Mouse (Mus musculus) kidney, postnatal 36 days (tissue): Measurements from ENCODE around the gene Ankle1.

Experiments used
- DNase-seq, 2 experiments: peaks; one replicate each; pipeline ENCODE4 v3.0.0; 2021 to 2022; ENCODE audit warnings: mixed read lengths in 2 of 2

The Ankle1 gene

DNA sequence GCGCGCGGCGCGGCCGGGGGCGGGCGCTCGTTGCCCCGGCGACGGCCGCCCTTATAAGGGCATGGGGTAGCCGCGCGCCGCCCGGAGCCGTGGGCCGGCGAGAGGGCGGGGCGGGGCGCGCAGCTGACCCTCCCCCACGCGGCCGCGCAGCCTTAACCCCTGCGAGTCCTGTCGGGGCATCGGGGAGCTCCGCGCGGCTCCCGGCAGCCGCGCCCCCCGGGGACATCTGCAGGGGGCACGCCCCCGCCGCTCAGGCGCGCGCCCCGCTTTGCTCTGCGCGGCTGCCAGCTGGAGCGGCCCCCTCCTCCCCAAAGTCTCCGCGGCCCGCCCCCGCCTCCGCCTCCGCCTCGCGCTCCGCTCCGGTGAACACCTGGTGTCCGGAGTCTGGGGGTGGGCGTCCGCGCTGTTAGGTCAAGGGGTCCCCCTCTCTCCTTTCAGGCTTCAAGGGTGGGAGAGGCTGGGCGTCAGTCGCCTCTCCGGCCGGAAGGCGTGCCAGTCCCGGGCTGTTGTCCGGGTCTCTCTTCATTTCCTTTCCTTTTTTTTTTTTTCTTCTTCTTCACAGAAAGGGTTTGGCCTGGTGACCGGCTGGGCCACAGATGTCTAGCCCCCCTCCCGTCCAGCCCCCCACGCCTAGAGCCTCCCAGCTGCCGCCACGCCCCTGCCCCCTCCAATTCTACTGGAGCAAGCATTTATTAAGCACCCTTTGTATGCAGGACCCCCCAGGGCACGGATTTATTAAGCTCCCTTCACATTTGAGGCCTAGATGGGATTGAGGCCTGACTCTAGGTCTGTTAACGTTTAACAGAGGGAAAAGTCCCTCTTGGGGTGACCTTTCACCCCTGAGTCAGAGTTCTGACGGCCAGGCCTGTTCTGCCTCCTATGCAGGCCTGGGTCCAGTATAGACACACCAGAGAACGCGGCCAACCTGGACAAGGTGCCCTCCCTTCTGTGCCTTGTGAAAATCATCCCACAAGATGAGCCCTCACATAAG is 23.5 kb upstream of the Ankle1 start:
- peak; percentile 92 to 94 for DNase-seq

DNA sequence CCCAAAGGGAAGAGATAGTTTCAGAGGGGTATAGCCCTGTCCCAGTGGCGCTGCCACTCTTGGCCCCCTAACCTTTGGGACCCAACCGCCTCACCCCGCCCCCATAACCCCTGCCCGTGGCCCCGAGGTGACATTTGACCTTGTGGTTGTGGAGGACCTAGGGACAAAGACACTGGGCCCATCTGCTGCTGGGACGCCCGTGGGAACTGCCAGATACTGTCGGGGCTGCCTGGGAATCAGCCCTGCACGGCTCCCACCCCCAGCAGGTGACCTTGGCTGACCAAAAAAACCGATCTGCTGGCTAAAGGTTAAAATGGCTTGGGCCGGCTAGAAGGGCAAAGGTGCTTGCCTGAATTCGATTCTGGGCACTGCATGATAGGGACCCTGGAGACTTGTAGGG is 22.4 kb upstream of the Ankle1 start:
- peak in 1 of 2 experiments; percentile 61 for DNase-seq

DNA sequence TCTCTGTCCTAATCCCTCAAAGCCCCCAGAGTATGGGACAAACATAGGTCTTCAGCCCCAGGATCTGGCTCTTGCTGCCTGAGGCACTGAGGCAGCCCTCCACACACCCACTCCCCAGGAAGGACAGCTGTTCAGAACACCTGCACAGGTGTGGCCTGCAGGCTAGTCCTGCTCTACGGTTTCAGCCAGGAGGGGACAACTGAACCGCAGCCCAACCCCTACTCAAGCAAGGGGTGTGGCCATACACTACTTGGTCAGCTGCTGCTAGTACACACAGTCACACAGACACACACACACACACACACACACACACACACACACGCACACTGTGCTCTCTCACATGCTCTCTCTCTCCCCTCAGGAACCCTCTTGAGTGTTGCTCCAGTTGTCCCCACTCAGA is 21.9 kb upstream of the Ankle1 start:
- DNase-seq = no peak

DNA sequence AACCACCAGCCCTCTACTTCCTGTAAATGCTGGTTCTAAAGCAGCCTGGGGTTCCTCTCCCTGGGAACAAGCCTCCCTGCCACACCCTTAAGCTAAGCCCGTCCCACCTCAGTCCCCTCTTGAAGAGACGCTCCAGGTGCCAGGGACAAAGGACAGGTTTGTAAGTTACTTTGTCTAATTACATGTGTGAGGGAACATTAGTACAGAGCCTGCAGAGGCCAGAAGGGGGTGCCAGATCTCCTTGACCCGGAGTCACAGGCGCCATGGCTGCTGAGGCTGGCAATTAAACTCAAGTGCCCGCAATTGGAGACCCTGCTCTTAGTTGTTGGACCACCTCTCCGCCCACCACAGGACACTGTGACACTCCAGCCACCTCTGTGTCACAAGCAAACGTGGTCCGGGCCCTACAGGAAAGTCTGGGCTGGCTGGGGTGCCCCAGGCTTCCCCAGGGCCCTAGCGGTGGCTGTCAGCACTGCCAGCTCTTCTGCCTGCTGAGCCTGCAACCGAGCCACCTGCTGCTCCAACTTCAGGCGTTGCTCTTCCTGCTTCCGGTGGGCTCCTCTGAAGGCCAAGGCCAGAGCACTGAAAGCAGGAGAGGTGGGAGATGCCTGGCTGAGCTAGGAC is 20.5 kb upstream of the Ankle1 start:
- peak in 1 of 2 experiments; percentile 61 for DNase-seq

DNA sequence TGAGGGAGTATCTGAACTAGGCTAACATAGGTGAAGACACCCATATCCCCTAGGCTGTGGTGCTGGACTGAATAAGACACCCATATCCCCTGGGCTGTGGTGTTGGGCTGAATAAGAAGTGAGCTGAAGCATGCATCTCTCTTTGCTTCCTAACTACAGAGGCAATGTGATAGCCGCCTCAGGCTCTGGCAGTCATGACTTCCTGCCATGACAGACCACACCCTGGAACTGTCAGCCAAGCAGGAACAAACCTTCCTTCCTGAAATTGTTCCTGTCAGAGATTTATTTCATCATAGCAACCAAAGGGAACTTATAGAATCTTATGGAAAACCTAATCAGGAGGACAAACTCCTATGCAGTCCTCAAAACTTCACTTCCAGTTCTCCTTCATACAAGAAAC is 17.5 kb upstream of the Ankle1 start:
- DNase-seq = no peak

DNA sequence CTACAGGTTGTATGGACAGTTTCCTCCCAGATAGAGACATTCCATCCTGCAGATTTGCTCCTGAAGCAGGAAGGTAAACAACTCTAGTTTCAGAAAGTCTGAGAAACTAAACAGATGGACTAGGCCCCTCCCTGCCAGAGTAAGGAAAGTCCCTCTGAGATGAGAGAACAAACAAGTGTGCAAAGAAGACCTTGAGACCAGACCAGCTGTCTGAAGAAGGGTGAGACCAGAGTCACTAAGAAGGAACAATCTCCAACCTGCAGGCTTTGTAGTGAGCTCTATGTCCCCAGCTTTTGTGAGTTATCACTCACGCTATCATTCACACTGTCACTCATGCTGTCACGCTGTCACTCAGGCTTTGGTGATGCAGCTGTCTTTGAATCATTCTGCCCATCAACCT is 14.1 kb upstream of the Ankle1 start:
- DNase-seq = no peak

DNA sequence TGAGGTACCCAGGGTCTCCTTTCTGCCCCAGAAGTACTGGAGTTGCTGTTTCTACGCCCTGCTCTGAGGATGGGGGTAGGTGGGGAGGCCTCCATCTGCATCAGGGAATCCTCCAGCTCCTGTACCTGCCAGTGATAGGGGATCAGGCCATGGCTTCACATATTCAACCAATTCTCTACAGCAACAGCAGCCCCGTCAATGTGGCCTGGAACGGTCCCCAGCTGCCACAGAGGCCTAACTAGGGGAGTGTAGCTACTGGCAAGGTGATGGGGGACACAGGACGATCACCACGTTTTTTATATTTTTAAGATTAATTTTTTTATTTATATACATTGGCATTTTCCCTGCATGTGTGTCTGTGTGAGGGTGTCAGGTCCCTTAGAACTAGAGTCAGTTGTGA is 13.4 kb upstream of the Ankle1 start:
- DNase-seq = no peak

DNA sequence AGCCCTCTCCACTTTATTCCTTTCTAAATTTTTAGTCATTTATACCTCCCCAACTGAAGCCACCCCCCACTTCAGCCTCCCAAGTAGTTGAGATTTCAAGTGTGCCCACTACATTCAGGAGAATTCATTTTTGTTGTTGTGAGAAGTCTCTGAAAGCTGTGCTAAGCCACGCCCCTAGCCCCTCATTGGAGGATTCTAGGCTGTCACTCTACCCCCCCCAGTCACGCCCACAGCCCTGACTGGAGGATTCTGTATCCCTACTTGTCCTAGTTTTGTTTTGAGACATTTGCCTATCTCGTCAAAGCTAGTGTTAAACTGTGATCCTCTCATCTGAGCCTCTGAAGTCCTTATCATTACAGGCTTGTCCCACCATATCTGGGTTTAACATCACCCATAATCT is 12.9 kb upstream of the Ankle1 start:
- DNase-seq = peak in 1 of 2 experiments; percentile 77

DNA sequence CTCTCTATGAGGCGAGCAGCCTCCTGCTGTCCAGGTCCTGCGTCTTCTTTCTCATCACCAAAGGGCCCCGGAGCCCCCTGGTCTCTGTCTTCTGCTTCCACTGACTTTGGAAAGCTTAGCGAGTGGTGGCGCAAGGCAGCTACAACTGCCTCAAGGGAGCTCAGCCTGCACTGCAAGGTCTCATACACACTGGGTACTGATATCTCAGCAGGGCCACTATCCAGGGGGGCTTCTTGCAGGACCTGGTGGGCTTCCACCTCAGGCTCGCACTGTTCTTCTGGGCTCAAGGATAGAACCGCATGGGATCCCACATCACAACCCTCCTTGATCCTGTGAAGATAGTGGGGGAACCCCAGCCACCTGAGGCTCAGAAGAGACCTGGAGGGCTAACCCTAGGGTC is 11.3 kb upstream of the Ankle1 start:
- no peak for DNase-seq

DNA sequence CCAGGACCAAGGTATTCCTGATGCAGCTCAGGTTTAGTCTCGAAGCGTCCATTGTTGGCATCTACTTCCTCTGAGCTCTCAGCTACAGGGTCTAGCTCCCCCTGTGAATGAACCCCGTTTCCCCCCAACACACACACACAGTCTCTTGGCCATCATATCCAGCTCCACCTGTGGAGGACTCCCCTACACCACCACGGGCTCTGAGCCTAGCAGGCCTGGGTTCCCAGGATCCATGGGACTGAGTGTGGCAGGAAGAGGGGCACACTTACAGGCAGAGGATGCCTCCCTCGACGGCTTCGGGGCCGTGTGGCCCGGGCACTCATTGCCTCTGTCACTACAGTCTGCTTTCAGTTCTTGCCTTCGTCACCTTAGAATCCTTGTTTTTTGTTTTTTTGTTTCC is 10.7 kb upstream of the Ankle1 start:
- no peak for DNase-seq

DNA sequence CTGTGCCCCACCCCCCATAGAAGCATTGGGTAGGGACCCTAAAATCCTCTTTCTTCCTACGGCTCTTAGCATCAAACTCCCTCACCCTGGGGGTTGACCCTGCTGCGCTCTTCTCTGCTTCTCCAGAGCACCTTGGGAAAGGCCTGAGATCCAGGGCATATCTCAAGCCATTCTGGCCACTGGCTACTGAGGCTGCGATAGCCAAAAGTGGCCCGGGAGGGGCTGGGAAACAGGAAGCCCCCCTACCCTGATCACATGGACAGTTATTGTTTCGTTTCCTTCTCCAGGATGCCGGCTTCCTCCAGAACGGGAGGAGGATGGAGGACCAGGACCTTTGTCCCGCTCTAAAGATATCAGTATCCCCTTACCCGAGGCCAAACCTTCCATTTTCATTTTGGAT is 10.2 kb upstream of the Ankle1 start, which contains the start of gene Ushbp1:
TSS of gene Ushbp1 (minus strand) at position 174 of the 400 bp plus-strand sequence.
- peak; percentile 67 to 69 for DNase-seq

DNA sequence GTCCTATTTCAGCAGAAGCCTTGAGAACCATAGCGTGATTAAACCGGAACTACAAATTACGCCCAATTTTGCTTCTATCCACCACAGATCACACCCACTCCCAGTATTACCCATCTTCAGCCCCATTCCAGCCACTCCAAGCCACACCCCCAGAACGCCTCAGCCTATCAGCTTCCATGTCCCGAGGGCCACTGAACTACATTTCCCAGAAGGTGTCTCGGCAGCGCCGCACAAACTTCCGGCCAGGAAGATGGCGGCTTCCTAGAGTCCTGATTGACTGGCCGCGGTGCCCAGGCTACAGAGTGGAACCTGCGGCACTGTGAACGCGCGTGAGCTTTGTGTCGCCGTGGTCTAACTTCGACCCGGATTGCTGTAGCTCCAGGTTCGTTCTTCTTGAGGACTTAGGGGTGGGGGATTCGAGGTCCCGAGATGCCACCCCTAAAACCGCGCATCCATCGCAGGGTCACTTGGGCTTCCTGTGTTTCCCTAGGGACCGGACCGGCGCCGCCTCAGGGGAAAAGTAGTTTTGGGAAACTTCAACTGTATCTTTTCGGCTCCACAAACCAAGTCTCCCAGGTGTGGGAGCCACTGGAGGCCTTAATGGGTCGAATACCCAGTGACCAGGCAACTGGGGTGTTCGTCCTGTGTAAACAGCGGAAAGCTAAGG is 9.0 kb upstream of the Ankle1 start, which contains the start of gene Babam1:
TSS of gene Babam1 (plus strand) at position 223 of the 667 bp plus-strand sequence.
- DNase-seq = peak; percentile 95 to 98

DNA sequence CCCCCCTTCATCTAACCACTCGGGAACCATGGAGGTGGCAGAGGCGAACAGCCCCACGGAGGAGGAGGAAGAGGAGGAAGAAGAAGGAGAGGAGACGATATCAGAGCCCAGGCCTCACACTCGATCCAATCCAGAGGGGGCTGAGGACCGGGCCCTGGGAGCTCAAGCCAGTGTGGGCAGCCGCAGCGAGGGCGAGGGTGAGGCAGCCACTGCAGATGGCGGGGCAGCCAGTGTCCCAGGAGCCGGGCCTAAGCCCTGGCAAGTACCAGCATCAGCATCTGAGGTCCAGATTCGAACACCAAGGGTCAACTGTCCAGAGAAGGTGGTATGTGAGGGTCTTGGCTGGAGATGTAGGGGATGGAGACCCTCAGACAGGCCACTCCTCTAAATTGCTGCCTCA is 8.1 kb upstream of the Ankle1 start:
- no peak for DNase-seq

DNA sequence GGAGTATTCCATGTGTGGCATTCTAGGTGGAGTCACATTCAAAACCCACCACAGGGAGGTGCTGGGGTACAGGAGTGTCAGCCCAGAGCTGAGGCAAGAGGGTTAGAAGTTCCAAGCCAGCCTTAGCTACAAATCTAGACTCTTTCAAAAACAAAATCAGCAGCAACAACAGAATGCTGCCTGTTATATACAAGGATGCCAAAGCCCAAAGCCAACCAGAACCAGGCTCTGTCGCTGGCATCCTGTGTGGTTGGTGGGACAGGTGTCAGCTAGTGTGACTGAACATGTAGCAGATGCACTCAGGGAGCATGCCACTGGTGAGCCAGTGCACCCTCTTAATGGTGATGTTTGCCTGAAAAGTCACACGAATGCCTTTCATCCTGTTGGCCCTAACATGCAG is 5.0 kb upstream of the Ankle1 start:
- DNase-seq = no peak

DNA sequence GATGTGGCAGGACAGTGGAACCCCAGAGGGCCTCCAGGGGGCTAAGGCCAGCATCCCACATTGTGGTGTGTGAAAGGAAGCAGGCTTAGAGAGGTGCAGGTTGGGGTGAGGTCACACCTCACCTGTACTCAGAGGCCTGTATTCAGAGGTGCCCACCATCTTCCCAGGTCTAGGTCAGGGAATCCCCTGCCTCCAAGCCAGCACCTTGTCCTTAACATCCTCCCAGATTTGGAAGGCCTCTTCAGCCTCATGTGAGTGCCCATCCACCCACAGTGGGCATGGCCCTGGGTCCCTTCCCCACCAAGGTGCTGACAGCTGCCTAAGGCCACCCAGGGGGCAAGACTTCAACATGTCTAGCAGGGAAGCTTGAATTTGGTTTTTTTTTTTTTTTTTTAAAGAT is 4.4 kb upstream of the Ankle1 start:
- no peak for DNase-seq

DNA sequence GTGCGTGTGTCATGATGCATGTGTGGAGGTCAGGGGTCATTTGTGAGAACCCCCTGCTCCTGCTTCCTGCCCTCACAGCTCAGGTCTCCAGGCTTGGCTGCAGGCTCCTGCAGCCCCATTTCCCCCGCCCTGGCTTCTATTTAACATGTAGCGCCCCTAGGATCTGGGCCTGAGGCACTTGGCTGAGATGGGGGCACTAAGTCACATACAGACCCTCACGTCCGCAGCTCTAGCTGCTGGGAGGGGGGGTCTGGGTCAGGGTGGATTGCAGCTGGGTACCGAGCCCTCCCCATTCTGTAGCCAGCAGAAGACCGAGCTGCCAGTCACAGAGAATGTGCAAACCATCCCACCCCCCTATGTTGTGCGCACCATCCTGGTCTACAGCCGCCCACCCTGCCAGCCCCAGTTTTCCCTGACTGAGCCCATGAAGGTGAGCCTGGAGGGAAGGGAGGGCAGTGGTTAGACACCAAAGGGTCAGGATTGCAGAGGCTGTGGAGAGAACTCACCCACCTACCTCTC is 3.3 kb upstream of the Ankle1 start:
- no peak for DNase-seq

DNA sequence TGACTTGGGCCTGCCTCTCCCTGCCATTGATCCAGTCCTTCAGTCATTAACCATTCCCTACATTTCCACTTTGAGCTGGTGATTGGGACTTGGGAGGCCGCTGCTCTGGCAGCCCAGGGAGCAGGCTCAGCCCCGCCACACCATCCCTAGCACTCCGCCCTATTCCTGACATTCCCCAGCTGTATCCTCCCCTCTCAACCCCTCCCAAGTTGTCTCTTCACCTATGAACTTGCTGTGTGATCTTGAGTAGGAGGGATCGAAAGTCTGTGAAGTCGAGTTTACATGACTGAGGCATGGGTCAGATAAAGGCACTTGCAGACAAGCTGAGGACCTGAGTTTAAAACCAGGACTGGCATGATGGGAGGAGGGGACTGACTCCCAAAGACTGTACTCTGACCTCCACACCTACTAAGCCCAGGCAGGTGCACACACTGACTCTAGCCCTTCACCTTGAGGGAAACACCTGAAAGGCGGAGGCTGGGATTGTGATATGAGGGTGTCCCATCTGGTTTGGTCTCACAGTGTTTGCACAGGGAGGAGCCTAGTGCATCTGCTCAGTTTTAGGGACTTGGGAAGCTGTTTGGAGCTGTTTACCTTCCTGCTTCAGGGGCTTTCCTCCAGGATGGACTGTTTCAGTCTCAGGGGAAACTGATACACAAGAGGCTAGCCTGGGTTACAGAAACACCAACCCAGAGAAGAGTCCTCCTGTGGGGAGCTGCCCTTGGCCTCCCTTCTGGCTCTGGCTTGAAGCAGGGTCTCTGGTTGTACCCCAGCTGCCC is 2.5 kb upstream of the Ankle1 start:
- DNase-seq = no peak

DNA sequence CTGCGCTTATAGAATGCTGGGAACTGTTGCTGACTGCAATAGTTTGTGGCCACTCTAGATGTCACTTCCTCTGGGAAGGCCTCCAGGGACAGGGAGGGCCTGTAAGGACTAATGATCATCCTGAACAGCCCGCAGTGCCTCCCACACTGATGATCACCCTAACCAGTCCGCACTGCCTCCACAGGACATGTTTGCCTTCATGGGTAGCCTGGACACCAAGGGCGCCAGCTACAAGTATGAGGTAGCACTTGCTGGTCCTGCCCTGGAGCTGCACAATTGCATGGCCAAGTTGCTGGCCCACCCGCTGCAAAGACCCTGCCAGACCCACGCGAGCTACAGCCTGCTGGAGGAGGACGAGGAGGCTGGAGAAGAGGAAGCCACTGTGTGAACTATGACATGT is 1.8 kb upstream of the Ankle1 start:
- DNase-seq = no peak

DNA sequence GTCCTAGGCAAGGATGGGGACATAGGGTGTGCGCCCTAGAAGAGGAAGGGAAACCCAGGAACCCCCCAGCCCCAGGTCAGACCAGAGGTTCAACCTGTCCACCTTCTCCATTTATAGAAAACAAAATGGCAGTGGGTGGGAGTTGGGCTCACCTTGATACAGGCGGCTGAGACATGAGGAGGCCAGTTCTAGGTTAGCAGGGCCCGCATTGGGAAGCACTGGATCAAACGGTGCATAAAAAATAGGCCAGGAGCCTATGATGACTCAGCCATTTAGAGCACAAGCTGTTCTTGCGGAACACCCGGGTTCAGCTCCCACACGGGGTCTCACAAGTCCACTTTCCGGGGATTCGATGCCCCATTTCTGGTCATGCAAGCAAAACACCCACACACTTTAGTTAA is 859 bp upstream of the Ankle1 start:
- DNase-seq = peak; percentile 60 to 71

DNA sequence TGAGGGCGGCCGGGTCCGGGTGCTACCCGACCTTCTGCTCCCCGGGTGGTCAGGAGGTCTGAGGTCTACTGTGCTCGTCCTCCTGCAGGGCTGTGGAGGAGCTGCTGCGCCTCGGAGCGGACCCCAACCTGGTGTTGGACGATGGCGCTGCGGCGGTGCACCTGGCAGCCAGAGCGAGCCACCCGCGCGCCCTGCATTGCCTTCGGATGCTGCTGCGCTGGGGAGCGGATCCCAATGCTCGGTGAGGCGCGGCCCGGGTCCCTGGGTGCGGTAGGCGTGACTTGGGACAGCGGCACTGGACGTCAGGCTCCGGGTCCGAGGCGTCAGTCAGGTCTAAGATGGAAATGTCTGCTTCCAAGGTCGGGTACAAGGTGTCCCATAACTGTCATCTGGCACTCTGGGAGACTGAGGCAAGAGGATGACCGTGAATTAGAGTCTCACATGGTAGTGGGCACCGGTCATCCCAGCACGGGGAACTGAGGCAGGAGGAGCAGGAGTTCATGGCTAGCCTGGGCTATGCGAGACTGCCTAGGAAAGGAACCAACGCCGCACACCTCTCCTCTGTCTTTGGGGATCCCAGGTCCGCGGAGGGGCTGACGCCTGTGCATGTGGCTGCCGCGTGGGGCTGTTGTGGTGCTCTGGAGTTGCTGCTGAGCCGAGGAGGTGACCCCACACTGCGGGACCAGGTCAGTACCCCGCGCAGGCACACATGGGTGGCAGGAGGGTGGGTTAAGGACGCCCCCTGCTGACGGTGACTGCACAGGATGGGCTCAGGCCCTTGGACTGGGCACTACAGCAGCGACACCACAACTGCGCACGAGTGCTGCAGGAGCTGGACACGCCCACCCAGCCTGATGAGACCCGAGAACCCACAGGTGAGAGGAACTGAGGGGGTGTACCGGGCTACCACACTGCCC is 547 bp downstream of the Ankle1 start:
- DNase-seq = peak; percentile 78 to 88

DNA sequence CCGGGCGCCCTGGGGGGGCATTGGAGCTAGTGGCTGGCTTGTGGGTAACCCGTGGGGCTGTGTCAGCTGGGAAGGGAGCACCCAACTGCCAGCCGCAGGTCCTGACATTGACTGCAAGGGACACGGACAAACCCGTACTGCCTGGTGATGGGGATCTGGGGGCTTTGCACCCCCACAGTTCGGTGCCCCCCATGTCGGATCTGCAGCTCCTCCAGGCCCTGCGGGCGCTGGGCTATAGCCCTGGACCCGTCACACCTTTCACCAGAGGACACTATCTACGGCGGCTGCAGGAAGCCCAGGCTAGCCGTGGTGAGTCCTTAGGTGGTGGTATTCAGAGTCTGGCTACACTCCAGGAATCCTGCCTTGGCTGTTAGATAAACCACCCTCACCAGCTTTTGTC is 1.6 kb downstream of the Ankle1 start:
- DNase-seq = no peak
